Mouse (Mus musculus) heart, adult 2 months (tissue): ENCODE measurements around the gene Bdkrb1.

ENCODE experiments used
- CTCF ChIP-seq: fragments of 200-600 bp; IDR thresholded peaks from 2 replicates; pipeline ENCODE4 v1.8.1; 2022; ENCODE audit warnings: antibody characterized with exemption, mild to moderate bottlenecking, moderate library complexity
- EP300 ChIP-seq: fragments of 200-500 bp; IDR thresholded peaks from 2 replicates; pipeline ENCODE4 v1.6.1; 2011; ENCODE audit warnings: low read depth, low read length, control low read depth; ENCODE audit not compliant: insufficient read depth
- POLR2A ChIP-seq: fragments of 200-500 bp; IDR thresholded peaks from 2 replicates; pipeline ENCODE4 v1.6.1; 2011; ENCODE audit warnings: mild to moderate bottlenecking, low read depth, low read length, control low read depth; ENCODE audit not compliant: insufficient read depth

DNA sequence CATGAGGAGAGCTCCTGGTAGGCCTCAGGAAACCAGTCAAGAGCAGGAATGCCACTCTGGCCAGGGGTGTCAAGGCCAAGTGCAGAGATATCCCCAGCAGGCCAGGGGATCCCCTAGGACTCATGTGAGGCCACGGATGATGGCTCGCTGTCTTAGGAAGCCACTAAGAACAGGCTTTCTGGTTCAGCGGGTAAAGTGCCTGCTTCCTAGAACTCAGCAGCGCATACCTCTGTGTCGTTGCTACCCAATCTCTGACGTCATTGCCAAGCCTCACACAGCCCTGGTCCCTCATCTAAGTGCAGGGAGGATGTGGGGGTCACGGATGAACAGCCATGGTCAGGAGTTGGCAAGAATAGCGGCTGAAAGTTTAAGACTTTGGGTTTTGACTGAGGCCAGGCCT lies 5.8 kb upstream of the Bdkrb1 start:
- TF ChIP-seq CTCF, result no peak
- TF ChIP-seq POLR2A, result no peak
- TF ChIP-seq EP300, result no peak
